Mouse (Mus musculus) left cerebral cortex, postnatal 25 days (tissue): ENCODE measurements at regions not wholly inside any gene's neighbourhood (a gene's known extent, or its start where the extent isn't known, plus 50 kb on each side); places are given as distances from the start of the nearest gene placed in this dataset.
A peak's percentile ranks its signal among the peaks of the same experiment; 100 is the strongest.
"Not testable (repeated sequence)": the region's sequence is repeated elsewhere in the genome, so short reads cannot be mapped to it uniquely, and the experiment has no call there.

ENCODE experiments used
- DNase-seq, 2 experiments: peaks; one replicate each; pipeline ENCODE4 v3.0.0; 2022; ENCODE audit warnings: low spot score in 2 of 2, mixed read lengths in 1 of 2
- intact Hi-C: fragments of 180-260 bp; cut with DNase I; formaldehyde crosslinking; loops from one replicate; pipeline ENCODE4 v1.15.1; 2025

GRCm38 (mm10) chr3:72377387-72377786 lies 590.3 kb downstream of the Sis start:
- intact Hi-C loops: no loop called here
- peak in 1 of 2 experiments; percentile 65 for DNase-seq

- DNase-seq, intact Hi-C loops: not testable (repeated sequence)
Measured at GRCm38 (mm10) chr3:72359906-72360305, 607.8 kb downstream of the Sis start.

GRCm38 (mm10) chr3:72328066-72328465 lies 639.6 kb downstream of the Sis start:
- DNase-seq: no peak
- intact Hi-C loops: no loop called here

GRCm38 (mm10) chr3:72323877-72324276 lies 643.8 kb downstream of the Sis start:
- intact Hi-C loops: loop anchor here (2.0 kb wide), 1 partner anchor 15 kb away; no protein-coding TSS in a partner anchor
- DNase-seq: peak in 1 of 2 experiments; percentile 2

GRCm38 (mm10) chr3:72304654-72305053 lies 663.0 kb downstream of the Sis start:
- DNase-seq: no peak
- intact Hi-C loops: no loop called here
